Mouse (Mus musculus) gastrocnemius, adult 2 months (tissue): ENCODE results near the gene Fam166b. TPM values are rescaled to one million over a fixed set of nuclear protein-coding genes. Genes with fewer than 3 reads are reported as not detected.

ENCODE experiments used
- DNase-seq: peaks from one replicate; pipeline ENCODE4 v3.0.0; 2022
- H3K27ac ChIP-seq: fragments of 200-600 bp; 2 replicates; pipeline ENCODE4 v1.8.1; 2022; ENCODE audit warnings: mild to moderate bottlenecking
- H3K4me3 ChIP-seq: fragments of 200-600 bp; 2 replicates; pipeline ENCODE4 v1.8.1; 2022; ENCODE audit warnings: mild to moderate bottlenecking, moderate library complexity
- CTCF ChIP-seq: fragments of 200-600 bp; IDR thresholded peaks from 2 replicates; pipeline ENCODE4 v1.8.1; 2022; ENCODE audit warnings: antibody characterized with exemption, mild to moderate bottlenecking, moderate library complexity
- intact Hi-C: fragments of 180-260 bp; cut with DNase I; formaldehyde crosslinking; loops from one replicate; pipeline ENCODE4 v1.15.1; 2025
- total RNA-seq, 2 experiments: library from RNA; stranded (reverse); gene quantifications; 2 replicates each; pipeline ENCODE4 v1.2.3; 2021

The Fam166b gene
- total RNA-seq, 2 experiments from 2014 or later, result not detected

- no peak for TF ChIP-seq CTCF
- DNase-seq, result no peak
- intact Hi-C loops, result no loop called here
Observed at GRCm38 (mm10) chr4:43452315-43452714, 23.4 kb upstream of the Fam166b start.

GRCm38 (mm10) chr4:43448554-43448953, 19.6 kb upstream of the Fam166b start:
- Histone ChIP-seq H3K27ac (no peak overlapping the region), H3K4me3 (no peak overlapping the region)
- intact Hi-C loops, result no loop called here
- TF ChIP-seq CTCF, result no peak
- peak; percentile 75 for DNase-seq

More at GRCm38 (mm10) chr4:43452315-43452714, 23.4 kb upstream of the Fam166b start:
- H3K27ac ChIP-seq, result no peak overlapping the region
- no peak overlapping the region for H3K4me3 ChIP-seq

GRCm38 (mm10) chr4:43447251-43447650, 18.3 kb upstream of the Fam166b start:
- TF ChIP-seq CTCF, result no peak
- peak overlapping the region; percentile 41 for H3K27ac ChIP-seq
- no peak overlapping the region; the same call in 1 of the 2 replicates for H3K4me3 ChIP-seq
- intact Hi-C loops, result no loop called here
- DNase-seq, result peak; percentile 87

- H3K27ac ChIP-seq, result peak overlapping the region; percentile 90
Observed at GRCm38 (mm10) chr4:43443511-43443910, 14.6 kb upstream of the Fam166b start.

GRCm38 (mm10) chr4:43442456-43443361, 13.8 kb upstream of the Fam166b start:
- TF ChIP-seq CTCF, result no peak
- peak overlapping the region; percentile 90 for H3K27ac ChIP-seq
- intact Hi-C loops, result loop anchor here (1.0 to 5.0 kb wide), 2 partner anchors 36 to 135 kb away; partner anchors contain the start of genes Gba2 and Rgp1
- peak overlapping the region; percentile 97 for H3K4me3 ChIP-seq
- DNase-seq, result peak; percentile 84

More at GRCm38 (mm10) chr4:43443511-43443910, 14.6 kb upstream of the Fam166b start:
- TF ChIP-seq CTCF, result no peak
- peak; percentile 40 for DNase-seq
- intact Hi-C loops, result loop anchor here (5.0 kb wide), 1 partner anchor 134 kb away; the partner anchor contains the start of genes Gba2 and Rgp1
- H3K4me3 ChIP-seq, result peak overlapping the region; percentile 97

- intact Hi-C loops, result loop anchor here (1.0 to 5.0 kb wide), 2 partner anchors 36 to 135 kb away; partner anchors contain the start of genes Gba2 and Rgp1
- peak overlapping the region; percentile 97 for H3K4me3 ChIP-seq
- peak; percentile 99 for DNase-seq
- H3K27ac ChIP-seq, result peak overlapping the region; percentile 90
- peak; percentile 78 for TF ChIP-seq CTCF
Observed at GRCm38 (mm10) chr4:43442044-43442443, 13.1 kb upstream of the Fam166b start.

GRCm38 (mm10) chr4:43441639-43442038, 12.7 kb upstream of the Fam166b start, which contains the start of gene Tesk1:
Gene Tesk1 (plus strand): TSS chr4:43441939.
- H3K27ac ChIP-seq, result peak within 1 kb of the TSS; percentile 90
- DNase-seq, result no peak
- peak within 1 kb of the TSS; percentile 97 for H3K4me3 ChIP-seq
- TF ChIP-seq CTCF, result no peak
- intact Hi-C loops, result loop anchor here (1.0 to 5.0 kb wide), 2 partner anchors 37 to 136 kb away; partner anchors contain the start of genes Gba2 and Rgp1

GRCm38 (mm10) chr4:43432832-43433231, 3.9 kb upstream of the Fam166b start:
- peak; percentile 7 for DNase-seq
- Histone ChIP-seq H3K4me3 (no peak overlapping the region), H3K27ac (no peak overlapping the region)
- intact Hi-C loops, result loop anchor here (10.0 kb wide), 1 partner anchor 282 kb away; the partner anchor contains the start of gene Olfr71
- TF ChIP-seq CTCF, result no peak

- intact Hi-C loops, result loop anchor here (1.0 to 10.0 kb wide), 2 partner anchors 48 to 283 kb away; partner anchors contain the start of gene Olfr71
- DNase-seq, result peak; percentile 84
- TF ChIP-seq CTCF, result peak; percentile 92
- peak overlapping the region; percentile 63; the same call in 1 of the 2 replicates for H3K27ac ChIP-seq
- no peak overlapping the region for H3K4me3 ChIP-seq
Observed at GRCm38 (mm10) chr4:43431690-43432089, 2.8 kb upstream of the Fam166b start.

GRCm38 (mm10) chr4:43428180-43428861, 613 bp downstream of the Fam166b start:
- Histone ChIP-seq H3K4me3 (no peak overlapping the region), H3K27ac (peak overlapping the region; percentile 58)
- intact Hi-C loops, result no loop called here
- TF ChIP-seq CTCF, result no peak
- DNase-seq, result peak; percentile 34

GRCm38 (mm10) chr4:43427501-43428179, 1.3 kb downstream of the Fam166b start:
- no peak for TF ChIP-seq CTCF
- no peak overlapping the region for H3K4me3 ChIP-seq
- H3K27ac ChIP-seq, result no peak overlapping the region; the same call in 1 of the 2 replicates
- intact Hi-C loops, result no loop called here
- DNase-seq, result no peak

- Histone ChIP-seq H3K4me3 (no peak overlapping the region), H3K27ac (peak overlapping the region; percentile 1; the same call in 1 of the 2 replicates)
- no peak for TF ChIP-seq CTCF
- intact Hi-C loops, result no loop called here
- peak; percentile 16 for DNase-seq
Observed at GRCm38 (mm10) chr4:43426487-43426886, 2.4 kb downstream of the Fam166b start.
